Mouse (Mus musculus) cerebellum, adult 2 months (tissue): ENCODE results near the gene Tmem185b.

ENCODE experiments used
- CTCF ChIP-seq: fragments of 200-500 bp; IDR thresholded peaks from 2 replicates; pipeline ENCODE4 v1.5.1; 2011; ENCODE audit warnings: low read depth, mild to moderate bottlenecking, control low read depth, low read length, moderate library complexity, borderline replicate concordance; ENCODE audit not compliant: insufficient read depth
- POLR2A ChIP-seq: fragments of 200-500 bp; IDR thresholded peaks from 2 replicates; pipeline ENCODE4 v1.6.1; 2011; ENCODE audit warnings: low read length, control low read depth, borderline replicate concordance; ENCODE audit not compliant: insufficient read depth

GRCm38 (mm10) chr1:119499456-119499855, 26.5 kb upstream of the Tmem185b start:
- no peak for TF ChIP-seq CTCF
- no peak for TF ChIP-seq POLR2A
